Mouse (Mus musculus): ENCODE data around the gene Gdf15. TPM values are rescaled to one million over a fixed set of nuclear protein-coding genes. Genes with fewer than 3 reads are reported as not detected.

Gdf15 gene
- total and polyA plus RNA-seq, 2 experiments from 2014 or later, result 0.41 to 1.7 TPM

- 52% methylated on average over 17 of the region's 17 CpGs for WGBS
- H3K4me3 ChIP-seq (ENCODE audit: low read length), result no peak overlapping the region
- peaks cover 17% of the 10 kb centered on the region for H3K4me1 ChIP-seq (ENCODE audit: insufficient read depth, low read length)
- H3K36me3 ChIP-seq (ENCODE audit: insufficient read depth, low read length), result peaks cover 10% of the 10 kb centered on the region; the same call in 1 of the 2 replicates
- DNase-seq (ENCODE audit: low spot score) (no peak), ATAC-seq (no peak)
- H3K27ac ChIP-seq, result no peak overlapping the region
- H3K9me3 ChIP-seq (ENCODE audit: low read length), result no peaks in the 10 kb centered on the region
- H3K27me3 ChIP-seq (ENCODE audit: insufficient read depth, low read length), result no peaks in the 10 kb centered on the region
- H3K9ac ChIP-seq (replicated peaks; ENCODE audit: low read length), result no peak overlapping the region
- no peak overlapping the region for H3K4me2 ChIP-seq (ENCODE audit: low read depth, low read length)
- no peak for TF ChIP-seq CTCF (IDR thresholded peaks at IDR 0.05; ENCODE audit: low read depth)
Observed at GRCm38 (mm10) chr8:70645501-70646224, 13.4 kb upstream of the Gdf15 start.

- Histone ChIP-seq H3K27ac (no peak overlapping the region), H3K9me3 (ENCODE audit: low read length) (no peaks in the 10 kb centered on the region), H3K4me3 (ENCODE audit: low read length) (no peak overlapping the region), H3K9ac (replicated peaks; ENCODE audit: low read length) (no peak overlapping the region), H3K27me3 (ENCODE audit: insufficient read depth, low read length) (no peaks in the 10 kb centered on the region), H3K4me1 (ENCODE audit: insufficient read depth, low read length) (0 out of 2 replicates have a peak, but pooled peaks cover 9% of the 10 kb centered on the region), H3K36me3 (ENCODE audit: insufficient read depth, low read length) (no peaks in the 10 kb centered on the region), H3K4me2 (ENCODE audit: low read depth, low read length) (no peak overlapping the region)
- 80% methylated on average over 2 of the region's 2 CpGs for WGBS
- DNase-seq (ENCODE audit: low spot score), result no peak
- TF ChIP-seq CTCF (IDR thresholded peaks at IDR 0.05; ENCODE audit: low read depth), result peak; percentile 38
- no peak for ATAC-seq
Observed at GRCm38 (mm10) chr8:70644065-70644464, 11.8 kb upstream of the Gdf15 start.

GRCm38 (mm10) chr8:70643019-70643418 is 10.8 kb upstream of the Gdf15 start:
- H3K27ac ChIP-seq, result no peak overlapping the region
- no peak for DNase-seq (ENCODE audit: low spot score)
- no peak overlapping the region for H3K9ac ChIP-seq (replicated peaks; ENCODE audit: low read length)
- no peak overlapping the region for H3K4me2 ChIP-seq (ENCODE audit: low read depth, low read length)
- 65% methylated on average over 3 of the region's 3 CpGs for WGBS
- H3K4me3 ChIP-seq (ENCODE audit: low read length), result no peak overlapping the region
- no peak for TF ChIP-seq CTCF (IDR thresholded peaks at IDR 0.05; ENCODE audit: low read depth)
- no peaks in the 10 kb centered on the region for H3K36me3 ChIP-seq (ENCODE audit: insufficient read depth, low read length)
- 0 out of 2 replicates have a peak, but pooled peaks cover 8% of the 10 kb centered on the region for H3K4me1 ChIP-seq (ENCODE audit: insufficient read depth, low read length)
- no peaks in the 10 kb centered on the region for H3K27me3 ChIP-seq (ENCODE audit: insufficient read depth, low read length)
- ATAC-seq, result no peak
- H3K9me3 ChIP-seq (ENCODE audit: low read length), result no peaks in the 10 kb centered on the region

- H3K27me3 ChIP-seq (ENCODE audit: insufficient read depth, low read length), result no peaks in the 10 kb centered on the region
- 76% methylated on average over 9 of the region's 9 CpGs for WGBS
- no peak for DNase-seq (ENCODE audit: low spot score)
- no peaks in the 10 kb centered on the region for H3K4me1 ChIP-seq (ENCODE audit: insufficient read depth, low read length)
- H3K9ac ChIP-seq (replicated peaks; ENCODE audit: low read length), result no peak overlapping the region
- H3K36me3 ChIP-seq (ENCODE audit: insufficient read depth, low read length), result no peaks in the 10 kb centered on the region
- no peak for ATAC-seq
- no peaks in the 10 kb centered on the region for H3K9me3 ChIP-seq (ENCODE audit: low read length)
- H3K4me3 ChIP-seq (ENCODE audit: low read length), result no peak overlapping the region
- no peak for TF ChIP-seq CTCF (IDR thresholded peaks at IDR 0.05; ENCODE audit: low read depth)
- H3K4me2 ChIP-seq (ENCODE audit: low read depth, low read length), result no peak overlapping the region
- no peak overlapping the region for H3K27ac ChIP-seq
Observed at GRCm38 (mm10) chr8:70638752-70639151, 6.5 kb upstream of the Gdf15 start.

- no peak for DNase-seq (ENCODE audit: low spot score)
- Histone ChIP-seq H3K9ac (replicated peaks; ENCODE audit: low read length) (no peak overlapping the region), H3K4me3 (ENCODE audit: low read length) (no peak overlapping the region), H3K9me3 (ENCODE audit: low read length) (no peaks in the 10 kb centered on the region), H3K36me3 (ENCODE audit: insufficient read depth, low read length) (no peaks in the 10 kb centered on the region), H3K4me2 (ENCODE audit: low read depth, low read length) (no peak overlapping the region), H3K27ac (no peak overlapping the region), H3K4me1 (ENCODE audit: insufficient read depth, low read length) (no peaks in the 10 kb centered on the region), H3K27me3 (ENCODE audit: insufficient read depth, low read length) (no peaks in the 10 kb centered on the region)
- ATAC-seq, result no peak
- TF ChIP-seq CTCF (IDR thresholded peaks at IDR 0.05; ENCODE audit: low read depth), result no peak
- 62% methylated on average over 8 of the region's 8 CpGs for WGBS
Observed at GRCm38 (mm10) chr8:70636838-70637237, 4.6 kb upstream of the Gdf15 start.

GRCm38 (mm10) chr8:70635527-70635926 is 3.3 kb upstream of the Gdf15 start:
- Histone ChIP-seq H3K4me2 (ENCODE audit: low read depth, low read length) (no peak overlapping the region), H3K9me3 (ENCODE audit: low read length) (no peaks in the 10 kb centered on the region), H3K9ac (replicated peaks; ENCODE audit: low read length) (no peak overlapping the region), H3K27ac (no peak overlapping the region), H3K27me3 (ENCODE audit: insufficient read depth, low read length) (no peaks in the 10 kb centered on the region), H3K4me3 (ENCODE audit: low read length) (no peak overlapping the region), H3K4me1 (ENCODE audit: insufficient read depth, low read length) (peaks cover 3% of the 10 kb centered on the region), H3K36me3 (ENCODE audit: insufficient read depth, low read length) (no peaks in the 10 kb centered on the region)
- ATAC-seq, result no peak
- no peak for TF ChIP-seq CTCF (IDR thresholded peaks at IDR 0.05; ENCODE audit: low read depth)
- no peak for DNase-seq (ENCODE audit: low spot score)
- WGBS, result 67% methylated on average over 6 of the region's 6 CpGs

- ATAC-seq (no peak), DNase-seq (ENCODE audit: low spot score) (no peak)
- H3K4me1 ChIP-seq (ENCODE audit: insufficient read depth, low read length), result peaks cover 6% of the 10 kb centered on the region
- H3K4me2 ChIP-seq (ENCODE audit: low read depth, low read length), result no peak overlapping the region
- no peaks in the 10 kb centered on the region for H3K27me3 ChIP-seq (ENCODE audit: insufficient read depth, low read length)
- H3K27ac ChIP-seq, result no peak overlapping the region
- H3K9ac ChIP-seq (replicated peaks; ENCODE audit: low read length), result no peak overlapping the region
- no peaks in the 10 kb centered on the region for H3K36me3 ChIP-seq (ENCODE audit: insufficient read depth, low read length)
- H3K9me3 ChIP-seq (ENCODE audit: low read length), result no peaks in the 10 kb centered on the region
- no peak for TF ChIP-seq CTCF (IDR thresholded peaks at IDR 0.05; ENCODE audit: low read depth)
- no peak overlapping the region for H3K4me3 ChIP-seq (ENCODE audit: low read length)
- 46% methylated on average over 6 of the region's 6 CpGs for WGBS
Observed at GRCm38 (mm10) chr8:70634066-70634465, 1.8 kb upstream of the Gdf15 start.
